Mouse (Mus musculus) cortical plate, adult 2 months (tissue): Measurements from ENCODE around the gene Osgin1.

Experiments used
- CTCF ChIP-seq: fragments of 200-500 bp; IDR thresholded peaks from 2 replicates; pipeline ENCODE4 v1.5.1; 2011; ENCODE audit warnings: mild to moderate bottlenecking, control low read depth, low read length; ENCODE audit not compliant: insufficient read depth; ENCODE audit errors: extremely low read depth
- POLR2A ChIP-seq: fragments of 200-500 bp; IDR thresholded peaks from 2 replicates; pipeline ENCODE4 v1.6.1; 2011; ENCODE audit warnings: mild to moderate bottlenecking, low read length, control low read depth; ENCODE audit not compliant: insufficient read depth; ENCODE audit errors: extremely low read depth

DNA sequence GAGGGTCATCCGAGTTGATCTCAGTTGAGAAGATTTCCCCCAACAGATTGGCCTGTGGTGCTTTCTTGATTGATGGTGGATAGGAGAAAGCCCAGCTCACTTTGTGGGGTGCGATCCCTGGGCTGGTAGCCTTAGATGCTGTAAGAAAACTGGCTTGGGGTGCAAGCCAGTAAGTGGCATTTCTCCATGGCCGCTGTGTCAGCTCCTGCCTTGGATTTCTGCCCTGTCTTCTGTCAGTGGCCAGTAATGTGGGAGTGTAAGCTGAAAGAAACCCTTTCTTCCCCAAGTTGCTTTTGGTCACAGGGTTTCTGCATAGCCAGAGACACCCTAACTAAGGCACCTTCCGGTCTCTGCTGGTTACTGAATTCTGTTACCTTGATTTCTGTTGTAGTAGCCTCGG, 22.1 kb downstream of the Osgin1 start:
- TF ChIP-seq CTCF: no peak
- TF ChIP-seq POLR2A: no peak
